Mouse (Mus musculus) lung, adult 2 months (tissue): ENCODE measurements around the gene Snx30.

Experiments
- CTCF ChIP-seq: fragments of 200-500 bp; IDR thresholded peaks from 2 replicates; pipeline ENCODE4 v1.5.1; 2011; ENCODE audit warnings: mild to moderate bottlenecking, low read length, control low read depth; ENCODE audit not compliant: insufficient read depth
- POLR2A ChIP-seq: fragments of 200-500 bp; IDR thresholded peaks from 2 replicates; pipeline ENCODE4 v1.6.1; 2011; ENCODE audit warnings: low read depth, mild to moderate bottlenecking, control low read depth, low read length, borderline replicate concordance; ENCODE audit errors: extremely low read depth

- no peak for TF ChIP-seq POLR2A
- TF ChIP-seq CTCF = no peak
Measured at GRCm38 (mm10) chr4:59901810-59902209, 96.2 kb downstream of the Snx30 start.
